Mouse (Mus musculus) CH12.LX (cell line): ENCODE data around the gene Rccd1.

ENCODE experiments used
- CHD1 ChIP-seq: IDR thresholded peaks from 2 replicates; pipeline ENCODE4 v1.6.1; 2012; ENCODE audit warnings: low read depth, low read length, improper control_type of control experiment, inconsistent platforms
- CTCF ChIP-seq, 2 experiments: IDR thresholded peaks in 1 of 2; conservative IDR thresholded peaks in 1 of 2; 2 replicates each; pipeline ENCODE4 v1.5.1; 2011 to 2012; ENCODE audit warnings: low read depth in 2 of 2, low read length in 2 of 2, improper control_type of control experiment in 1 of 2, inconsistent platforms in 1 of 2, mild to moderate bottlenecking in 1 of 2, moderate library complexity in 1 of 2
- E2F4 ChIP-seq: IDR thresholded peaks from 2 replicates; pipeline ENCODE4 v1.6.1; 2011; ENCODE audit warnings: low read depth, low read length, improper control_type of control experiment; ENCODE audit not compliant: insufficient replicate concordance
- ELF1 ChIP-seq: IDR thresholded peaks from 2 replicates; pipeline ENCODE4 v1.6.1; 2014; ENCODE audit warnings: low read depth, mild to moderate bottlenecking, inconsistent platforms, low read length, improper control_type of control experiment
- JUND ChIP-seq: conservative IDR thresholded peaks from 2 replicates; pipeline ENCODE4 v1.6.1; 2011; ENCODE audit warnings: low read depth, low read length, improper control_type of control experiment
- MAFK ChIP-seq: IDR thresholded peaks from 2 replicates; pipeline ENCODE4 v1.6.1; 2011; ENCODE audit warnings: low read length, improper control_type of control experiment; ENCODE audit not compliant: insufficient replicate concordance
- MAX ChIP-seq: IDR thresholded peaks from 2 replicates; pipeline ENCODE4 v1.6.1; 2011; ENCODE audit warnings: low read length, improper control_type of control experiment
- MAZ ChIP-seq: IDR thresholded peaks from 2 replicates; pipeline ENCODE4 v1.6.1; 2012; ENCODE audit warnings: low read depth, mild to moderate bottlenecking, inconsistent platforms, low read length, improper control_type of control experiment, moderate library complexity
- MEF2A ChIP-seq: IDR thresholded peaks from 2 replicates; pipeline ENCODE4 v1.6.1; 2014; ENCODE audit warnings: low read depth, mild to moderate bottlenecking, inconsistent platforms, low read length, improper control_type of control experiment, borderline replicate concordance
- NRF1 ChIP-seq: IDR thresholded peaks from 2 replicates; pipeline ENCODE4 v1.6.1; 2014; ENCODE audit warnings: low read depth, mild to moderate bottlenecking, inconsistent platforms, low read length, improper control_type of control experiment, moderate library complexity
- POLR2A ChIP-seq: IDR thresholded peaks from 2 replicates; pipeline ENCODE4 v1.6.1; 2011; ENCODE audit warnings: low read depth, mild to moderate bottlenecking, improper control_type of control experiment, low read length
- POLR2AphosphoS2 ChIP-seq: IDR thresholded peaks from 2 replicates; pipeline ENCODE4 v1.6.1; 2011; ENCODE audit warnings: low read depth, low read length, improper control_type of control experiment
- RAD21 ChIP-seq: IDR thresholded peaks from 2 replicates; pipeline ENCODE4 v1.6.1; 2011; ENCODE audit warnings: low read depth, mild to moderate bottlenecking, low read length, improper control_type of control experiment, moderate library complexity
- ZC3H11A ChIP-seq: IDR thresholded peaks from 2 replicates; pipeline ENCODE4 v1.6.1; 2012; ENCODE audit warnings: low read depth, mild to moderate bottlenecking, inconsistent platforms, low read length, improper control_type of control experiment

GRCm38 (mm10) chr7:80352920-80353319 lies 28.7 kb upstream of the Rccd1 start:
- TF ChIP-seq ELF1: no peak
- TF ChIP-seq NRF1: no peak
- no peak for TF ChIP-seq MAX
- TF ChIP-seq CTCF (conservative IDR thresholded peaks at IDR 0.05 in 1 of 2, IDR thresholded peaks at IDR 0.05 in 1 of 2; ENCODE audit: low read depth in 2 of 2, low read length in 2 of 2): no peak
- TF ChIP-seq E2F4: no peak
- TF ChIP-seq MEF2A: no peak
- no peak for TF ChIP-seq POLR2A
- no peak for TF ChIP-seq RAD21
- no peak for TF ChIP-seq CHD1
- TF ChIP-seq MAZ: no peak
- TF ChIP-seq ZC3H11A: no peak
- no peak for TF ChIP-seq POLR2AphosphoS2
- no peak for TF ChIP-seq MAFK
- no peak for TF ChIP-seq JUND
